8 mouse cellular contexts compared by ENCODE assay signal in the genomic region with DNA sequence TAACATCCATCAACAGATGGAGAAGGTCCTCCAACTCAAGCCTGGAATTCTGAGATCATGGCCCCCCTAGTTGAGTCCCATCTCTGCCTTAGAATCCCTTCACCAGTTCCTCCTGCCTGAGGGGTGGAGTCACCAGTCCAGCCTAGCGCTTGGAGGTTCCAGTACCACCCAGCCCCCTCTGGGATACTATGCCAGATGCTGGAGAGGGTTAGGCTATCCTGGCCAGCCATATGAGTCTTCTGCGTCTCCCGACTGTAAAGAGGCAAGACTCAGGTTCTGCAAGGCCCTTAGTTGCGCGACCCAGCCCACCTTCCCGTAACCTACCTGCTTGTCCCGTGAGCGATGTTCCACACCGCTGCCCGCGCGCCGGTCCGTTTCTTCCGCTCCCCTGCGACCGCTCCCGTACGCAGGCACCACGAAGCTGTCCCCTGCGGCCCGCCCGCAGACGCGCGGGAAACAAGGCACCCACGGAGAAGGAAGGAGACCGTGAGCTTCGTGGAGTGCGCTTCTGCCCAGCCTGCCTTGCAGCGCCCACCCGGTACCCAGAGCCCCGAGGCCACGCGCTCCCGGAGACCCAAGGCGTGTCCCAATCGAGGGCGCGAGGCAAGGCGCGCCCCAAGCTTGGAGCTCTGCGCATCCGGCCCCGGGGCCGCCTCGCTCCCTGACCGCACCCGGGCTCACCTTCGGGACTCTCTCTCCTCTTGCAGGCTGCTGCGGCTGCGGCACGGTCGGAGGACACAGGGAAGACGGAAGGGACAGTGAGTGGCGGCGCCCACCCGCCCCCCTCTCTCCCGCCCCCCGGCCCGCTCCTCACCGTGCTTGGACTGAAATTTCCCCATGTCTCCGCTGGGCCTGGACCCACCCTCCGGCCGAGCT. TPM values are rescaled to one million over a fixed set of nuclear protein-coding genes. Genes with fewer than 3 reads are reported as not detected.
DNase-seq lines count a peak whose midpoint lies in the region; ATAC-seq and TF ChIP-seq lines count a peak whose summit lies in the region.

No protein-coding gene starts in this region.

- no peaks in the 10 kb centered on the region for H3K9me3 ChIP-seq in forebrain, postnatal 0 days (ENCODE audit: low read length)
- H3K9me3 ChIP-seq in midbrain, embryonic 16.5 days (replicated peaks; ENCODE audit: control insufficient read depth, low read length, poor library complexity, severe bottlenecking), result no peaks in the 10 kb centered on the region

- ATAC-seq in forebrain, postnatal 0 days, result peak; percentile 84
- ATAC-seq in midbrain, embryonic 16.5 days, result peak; percentile 79

- H3K4me3 ChIP-seq in forebrain, postnatal 0 days (ENCODE audit: low read depth, low read length), result peak overlapping the region; percentile 49
- H3K4me3 ChIP-seq in midbrain, embryonic 16.5 days (ENCODE audit: low read depth, low read length), result peak overlapping the region; percentile 64

- DNase-seq in kidney, adult 18-20 months, result peak; percentile 34
- no peak for DNase-seq in kidney, adult 8-10 months
- DNase-seq in adrenal gland, postnatal 25 days, result peak; percentile 10
- DNase-seq in forebrain, postnatal 0 days, result peak; percentile 41
- peak; percentile 26 for DNase-seq in kidney, postnatal 14 days
- no peak for DNase-seq in left cerebral cortex, postnatal 4 days
- no peak for DNase-seq in yolk sac, embryonic 10.5 days (ENCODE audit: low spot score)

- WGBS in forebrain, postnatal 0 days, result 1% methylated on average over 56 of the region's 65 CpGs
- WGBS in midbrain, embryonic 16.5 days, result under 1% methylated on average over 55 of the region's 65 CpGs

- H3K27me3 ChIP-seq in forebrain, postnatal 0 days (ENCODE audit: insufficient read depth, low read length), result 0 out of 2 replicates have a peak, but pooled peaks cover 4% of the 10 kb centered on the region
- 0 out of 2 replicates have a peak, but pooled peaks cover 4% of the 10 kb centered on the region for H3K27me3 ChIP-seq in midbrain, embryonic 16.5 days (ENCODE audit: control insufficient read depth, insufficient read depth, low read depth, low read length)

- H3K4me2 ChIP-seq in forebrain, postnatal 0 days (ENCODE audit: low read depth), result peak overlapping the region; percentile 84
- H3K4me2 ChIP-seq in midbrain, embryonic 16.5 days (ENCODE audit: low read length), result peak overlapping the region; percentile 83

- H3K4me1 ChIP-seq in forebrain, postnatal 0 days (ENCODE audit: insufficient read depth), result no peaks in the 10 kb centered on the region
- no peaks in the 10 kb centered on the region for H3K4me1 ChIP-seq in midbrain, embryonic 16.5 days (ENCODE audit: control insufficient read depth, insufficient read depth, low read length)

- no peaks in the 10 kb centered on the region for H3K36me3 ChIP-seq in forebrain, postnatal 0 days (ENCODE audit: insufficient read depth)
- no peaks in the 10 kb centered on the region for H3K36me3 ChIP-seq in midbrain, embryonic 16.5 days (ENCODE audit: control insufficient read depth, insufficient read depth, low read length)

- peak overlapping the region; percentile 70 for H3K9ac ChIP-seq in forebrain, postnatal 0 days
- peak overlapping the region; percentile 76 for H3K9ac ChIP-seq in midbrain, embryonic 16.5 days (ENCODE audit: low read depth, low read length)

- intact Hi-C loops in left cerebral cortex, postnatal 4 days (cut with DNase I), result no loop called here

- no peak overlapping the region for H3K27ac ChIP-seq in forebrain, postnatal 0 days (ENCODE audit: low read depth, low read length)
- H3K27ac ChIP-seq in midbrain, embryonic 16.5 days (ENCODE audit: low read length), result no peak overlapping the region

- TF ChIP-seq CTCF in forebrain, postnatal 0 days (IDR thresholded peaks at IDR 0.05; ENCODE audit: low read depth), result no peak

RNA-seq across cellular contexts. Expression of gene Nkd2, which starts 0.6 kb away (rescaled TPM):
- 1.2 and 1.8 TPM in 2 replicates for total RNA-seq in adrenal gland, postnatal 25 days (2021)
- 27.8 and 35.3 TPM in 2 replicates for total RNA-seq in forebrain, postnatal 0 days (2014; rRNA removed)
- 15.2 TPM in 2 replicates for polyA plus RNA-seq in forebrain, postnatal 0 days (2015; fragmentation: Nextera tagmentation; extraction: Ambion mirVana)
- 15.5 and 20.6 TPM in 2 replicates for polyA plus RNA-seq in midbrain, embryonic 16.5 days (2015; fragmentation: Nextera tagmentation; extraction: Ambion mirVana)
- 10 to 100 TPM; 21.4 TPM for total RNA-seq in left cerebral cortex, postnatal 4 days (2021)

Comparison
In these comparisons a context has a peak if more than half of its experiments do, and no peak if none do; other contexts are left out.
1. DNase-seq: peak in kidney, adult 18-20 months (single experiment), adrenal gland, postnatal 25 days (single experiment), forebrain, postnatal 0 days (single experiment) and kidney, postnatal 14 days (single experiment); none in kidney, adult 8-10 months (0 of 2), left cerebral cortex, postnatal 4 days (single experiment) and yolk sac, embryonic 10.5 days (single experiment).